Mouse (Mus musculus): ENCODE data around the gene Dusp27. TPM values are rescaled to one million over a fixed set of nuclear protein-coding genes. Genes with fewer than 3 reads are reported as not detected.
"Not testable (repeated sequence)": the region's sequence is repeated elsewhere in the genome, so short reads cannot be mapped to it uniquely, and the experiment has no call there.

The Dusp27 gene
- polyA plus RNA-seq, 1 experiment, result 0.03 TPM

DNA sequence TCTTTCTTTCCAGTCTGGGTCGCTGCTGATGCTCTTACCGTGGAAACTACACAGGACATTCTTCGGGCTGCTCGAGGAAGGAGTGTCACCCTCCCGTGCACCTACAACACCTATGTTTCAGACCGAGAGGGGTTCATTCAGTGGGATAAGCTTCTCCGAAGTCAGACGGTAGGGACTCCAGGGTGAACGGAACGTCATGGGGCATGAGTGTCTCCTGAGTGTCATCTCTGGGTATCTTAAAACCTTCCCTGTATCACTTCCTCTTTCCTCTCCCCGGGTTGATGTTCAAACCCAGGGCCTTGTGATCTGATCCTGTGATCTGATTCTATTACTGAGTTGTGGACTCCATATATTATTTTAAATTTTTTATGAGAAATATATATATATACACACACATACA, 18.9 kb upstream of the Dusp27 start:
- no peaks in the 10 kb centered on the region for H3K27me3 ChIP-seq (ENCODE audit: control insufficient read depth, insufficient read depth, low read length)
- WGBS, result 84% methylated on average over 11 of the region's 11 CpGs
- H3K27ac ChIP-seq (ENCODE audit: insufficient read depth, low read depth, low read length), result no peak overlapping the region
- H3K36me3 ChIP-seq (ENCODE audit: control insufficient read depth, insufficient read depth, low read length), result peaks cover 33% of the 10 kb centered on the region
- H3K4me1 ChIP-seq (ENCODE audit: control insufficient read depth, insufficient read depth, insufficient read length, low read length), result no peaks in the 10 kb centered on the region
- no peak overlapping the region for H3K4me3 ChIP-seq (ENCODE audit: low read depth, low read length)
- TF ChIP-seq CTCF (IDR thresholded peaks at IDR 0.05; ENCODE audit: extremely low read depth, insufficient read length, insufficient replicate concordance, low read depth, low read length) (no peak), POLR2A (IDR thresholded peaks at IDR 0.05; ENCODE audit: low read depth, low read length) (no peak)

- H3K4me1 ChIP-seq (ENCODE audit: control insufficient read depth, insufficient read depth, insufficient read length, low read length), result peaks cover 21% of the 10 kb centered on the region
- peak overlapping the region; percentile 34; the same call in 1 of the 2 replicates for H3K27ac ChIP-seq (ENCODE audit: insufficient read depth, low read depth, low read length)
- H3K27me3 ChIP-seq (ENCODE audit: control insufficient read depth, insufficient read depth, low read length), result no peaks in the 10 kb centered on the region
- 54% methylated on average over 6 of the region's 6 CpGs for WGBS
- H3K4me3 ChIP-seq (ENCODE audit: low read depth, low read length), result no peak overlapping the region
- peaks cover 26% of the 10 kb centered on the region for H3K36me3 ChIP-seq (ENCODE audit: control insufficient read depth, insufficient read depth, low read length)
- TF ChIP-seq POLR2A (IDR thresholded peaks at IDR 0.05; ENCODE audit: low read depth, low read length), result no peak
Measured at GRCm38 (mm10) chr1:166142369-166142768, 14.6 kb upstream of the Dusp27 start.

DNA sequence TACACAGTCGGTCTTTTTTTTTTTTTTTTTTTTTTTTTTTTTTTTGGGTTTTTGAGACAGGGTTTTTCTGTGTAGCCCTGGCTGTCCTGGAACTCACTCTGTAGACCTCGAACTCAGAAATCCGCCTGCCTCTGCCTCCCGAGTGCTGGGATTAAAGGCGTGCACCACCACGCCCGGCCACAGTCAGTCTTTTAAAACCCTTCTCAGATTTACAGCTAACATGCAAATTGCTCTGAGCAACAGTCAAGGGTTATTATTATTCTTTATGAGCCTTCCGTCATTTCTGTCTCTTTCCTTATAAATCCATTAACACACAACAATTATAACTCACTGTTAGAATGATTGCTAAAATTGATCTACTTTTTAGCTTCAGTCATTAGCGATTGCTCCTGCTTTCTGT, 14.1 kb upstream of the Dusp27 start:
- 66% methylated on average over 9 of the region's 9 CpGs for WGBS
- not testable (repeated sequence) for H3K4me3 ChIP-seq (ENCODE audit: low read depth, low read length); H3K27me3 ChIP-seq (ENCODE audit: control insufficient read depth, insufficient read depth, low read length)
- peaks cover 25% of the 10 kb centered on the region for H3K4me1 ChIP-seq (ENCODE audit: control insufficient read depth, insufficient read depth, insufficient read length, low read length)
- H3K27ac ChIP-seq (ENCODE audit: insufficient read depth, low read depth, low read length), result peak overlapping the region; percentile 34; the same call in 1 of the 2 replicates
- H3K36me3 ChIP-seq (ENCODE audit: control insufficient read depth, insufficient read depth, low read length), result peaks cover 25% of the 10 kb centered on the region

- 78% methylated on average over 4 of the region's 4 CpGs for WGBS
- Histone ChIP-seq H3K27me3 (ENCODE audit: control insufficient read depth, insufficient read depth, low read length) (no peaks in the 10 kb centered on the region), H3K27ac (ENCODE audit: insufficient read depth, low read depth, low read length) (no peak overlapping the region), H3K36me3 (ENCODE audit: control insufficient read depth, insufficient read depth, low read length) (peaks cover 20% of the 10 kb centered on the region), H3K4me1 (ENCODE audit: control insufficient read depth, insufficient read depth, insufficient read length, low read length) (peaks cover 32% of the 10 kb centered on the region), H3K4me3 (ENCODE audit: low read depth, low read length) (no peak overlapping the region)
- TF ChIP-seq CTCF (IDR thresholded peaks at IDR 0.05; ENCODE audit: extremely low read depth, insufficient read length, insufficient replicate concordance, low read depth, low read length), result no peak
- TF ChIP-seq POLR2A (IDR thresholded peaks at IDR 0.05; ENCODE audit: low read depth, low read length), result no peak
Measured at GRCm38 (mm10) chr1:166139620-166140184, 12.0 kb upstream of the Dusp27 start.

GRCm38 (mm10) chr1:166139113-166139512, 11.4 kb upstream of the Dusp27 start:
- H3K36me3 ChIP-seq (ENCODE audit: control insufficient read depth, insufficient read depth, low read length), result peaks cover 16% of the 10 kb centered on the region
- H3K4me1 ChIP-seq (ENCODE audit: control insufficient read depth, insufficient read depth, insufficient read length, low read length), result peaks cover 32% of the 10 kb centered on the region
- H3K4me3 ChIP-seq (ENCODE audit: low read depth, low read length), result no peak overlapping the region
- no peaks in the 10 kb centered on the region for H3K27me3 ChIP-seq (ENCODE audit: control insufficient read depth, insufficient read depth, low read length)
- TF ChIP-seq POLR2A (IDR thresholded peaks at IDR 0.05; ENCODE audit: low read depth, low read length), result no peak
- no peak for TF ChIP-seq CTCF (IDR thresholded peaks at IDR 0.05; ENCODE audit: extremely low read depth, insufficient read length, insufficient replicate concordance, low read depth, low read length)
- peak overlapping the region; percentile 87 for H3K27ac ChIP-seq (ENCODE audit: insufficient read depth, low read depth, low read length)
- WGBS, result 66% methylated on average over 3 of the region's 3 CpGs

- Histone ChIP-seq H3K4me3 (ENCODE audit: low read depth, low read length) (peak overlapping the region; percentile 39), H3K27me3 (ENCODE audit: control insufficient read depth, insufficient read depth, low read length) (no peaks in the 10 kb centered on the region), H3K4me1 (ENCODE audit: control insufficient read depth, insufficient read depth, insufficient read length, low read length) (peaks cover 32% of the 10 kb centered on the region), H3K36me3 (ENCODE audit: control insufficient read depth, insufficient read depth, low read length) (peaks cover 10% of the 10 kb centered on the region; the same call in 1 of the 2 replicates), H3K27ac (ENCODE audit: insufficient read depth, low read depth, low read length) (peak overlapping the region; percentile 89)
- TF ChIP-seq POLR2A (IDR thresholded peaks at IDR 0.05; ENCODE audit: low read depth, low read length), result no peak; the same call in 1 of the 2 replicates
- no peak for TF ChIP-seq CTCF (IDR thresholded peaks at IDR 0.05; ENCODE audit: extremely low read depth, insufficient read length, insufficient replicate concordance, low read depth, low read length)
- 22% methylated on average over 13 of the region's 13 CpGs for WGBS
Measured at GRCm38 (mm10) chr1:166138136-166138535, 10.4 kb upstream of the Dusp27 start.

GRCm38 (mm10) chr1:166137244-166137938, 9.7 kb upstream of the Dusp27 start:
- Histone ChIP-seq H3K27ac (ENCODE audit: insufficient read depth, low read depth, low read length) (peak overlapping the region; percentile 89), H3K27me3 (ENCODE audit: control insufficient read depth, insufficient read depth, low read length) (no peaks in the 10 kb centered on the region)
- 31% methylated on average over 7 of the region's 7 CpGs for WGBS

More at GRCm38 (mm10) chr1:166137244-166137938, 9.7 kb upstream of the Dusp27 start:
- Histone ChIP-seq H3K4me1 (ENCODE audit: control insufficient read depth, insufficient read depth, insufficient read length, low read length) (peaks cover 34% of the 10 kb centered on the region), H3K4me3 (ENCODE audit: low read depth, low read length) (peak overlapping the region; percentile 39), H3K36me3 (ENCODE audit: control insufficient read depth, insufficient read depth, low read length) (peaks cover 9% of the 10 kb centered on the region; the same call in 1 of the 2 replicates)
- TF ChIP-seq POLR2A (IDR thresholded peaks at IDR 0.05; ENCODE audit: low read depth, low read length) (no peak; the same call in 1 of the 2 replicates), CTCF (IDR thresholded peaks at IDR 0.05; ENCODE audit: extremely low read depth, insufficient read length, insufficient replicate concordance, low read depth, low read length) (no peak)

All from small intestine, adult 2 months (tissue).